Mouse (Mus musculus): Measurements from ENCODE around the gene Cul3.

- no peak for TF ChIP-seq POLR2A (IDR thresholded peaks at IDR 0.05; ENCODE audit: low read depth, low read length)
- no peak for TF ChIP-seq CTCF (IDR thresholded peaks at IDR 0.05; ENCODE audit: extremely low read depth, insufficient read length, insufficient replicate concordance, low read depth, low read length)
These were observed 100.8 kb downstream of the Cul3 start for GRCm38 (mm10) chr1:80239481-80239880.
